Mouse (Mus musculus) urinary bladder, postnatal 25 days (tissue): Measurements from ENCODE around the gene Zfp607a.
"Not testable (repeated sequence)": the region's sequence is repeated elsewhere in the genome, so short reads cannot be mapped to it uniquely, and the experiment has no call there.

Experiments
- DNase-seq: peaks from one replicate; pipeline ENCODE4 v3.0.0; 2022; ENCODE audit warnings: low spot score

The Zfp607a gene

GRCm38 (mm10) chr7:27857227-27857626, at the start of gene Zfp607a:
Zfp607a (plus strand) TSS chr7:27857527.
- DNase-seq = no peak

- no peak for DNase-seq
Observed at GRCm38 (mm10) chr7:27818526-27819110, 38.7 kb upstream of the Zfp607a start.

GRCm38 (mm10) chr7:27822611-27823010, 34.7 kb upstream of the Zfp607a start:
- DNase-seq = no peak

- DNase-seq = no peak
Observed at GRCm38 (mm10) chr7:27834131-27834530, 23.2 kb upstream of the Zfp607a start.

- no peak for DNase-seq
Observed at GRCm38 (mm10) chr7:27837896-27838295, 19.4 kb upstream of the Zfp607a start.

GRCm38 (mm10) chr7:27838323-27839249, 18.7 kb upstream of the Zfp607a start, which contains the start of gene Zfp59:
Zfp59 (plus strand) TSS chr7:27838607.
- DNase-seq = peak; percentile 71

- no peak for DNase-seq
Observed at GRCm38 (mm10) chr7:27839596-27839995, 17.7 kb upstream of the Zfp607a start.

GRCm38 (mm10) chr7:27840104-27840503, 17.2 kb upstream of the Zfp607a start:
- no peak for DNase-seq

- no peak for DNase-seq
Observed at GRCm38 (mm10) chr7:27859301-27860251, 2.2 kb downstream of the Zfp607a start.

- DNase-seq = peak; percentile 55
Observed at GRCm38 (mm10) chr7:27860396-27861235, 3.3 kb downstream of the Zfp607a start.

- DNase-seq = not testable (repeated sequence)
Observed at GRCm38 (mm10) chr7:27862578-27862977, 5.3 kb downstream of the Zfp607a start.

GRCm38 (mm10) chr7:27881721-27882120, 24.4 kb downstream of the Zfp607a start:
- no peak for DNase-seq

- DNase-seq = no peak
Observed at GRCm38 (mm10) chr7:27900601-27901000, 43.3 kb downstream of the Zfp607a start.

- no peak for DNase-seq
Observed at GRCm38 (mm10) chr7:27905061-27905848, 47.9 kb downstream of the Zfp607a start.

GRCm38 (mm10) chr7:27910952-27911351, 53.6 kb downstream of the Zfp607a start:
- not testable (repeated sequence) for DNase-seq

- not testable (repeated sequence) for DNase-seq
Observed at GRCm38 (mm10) chr7:27927041-27927440, 69.7 kb downstream of the Zfp607a start.

GRCm38 (mm10) chr7:27928818-27929695, 71.7 kb downstream of the Zfp607a start, which contains the start of gene Zfp974:
Zfp974 (minus strand) TSS chr7:27929460.
- peak; percentile 42 for DNase-seq
